Mouse (Mus musculus): Measurements from ENCODE around the gene Bpnt1.

Gene Bpnt1

DNA sequence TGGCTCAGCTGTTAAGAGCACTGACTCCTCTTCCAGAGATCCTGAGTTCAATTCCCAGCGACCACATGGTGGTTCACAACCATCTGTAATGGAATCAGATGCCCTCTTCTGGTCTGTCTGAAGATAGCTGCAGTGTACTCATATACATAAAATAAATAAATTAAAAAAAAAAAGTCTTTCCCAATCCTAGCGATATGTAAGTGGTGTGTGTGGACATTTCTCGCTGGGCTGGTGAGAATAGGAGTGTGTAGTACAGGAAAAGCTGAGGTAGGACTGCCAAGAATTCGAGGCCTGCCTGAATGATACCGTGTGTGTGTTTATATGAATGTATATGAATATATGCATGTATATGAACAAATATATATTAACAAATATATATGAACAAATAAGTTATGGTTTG, 585 bp upstream of the Bpnt1 start:
- no peak for DNase-seq (ENCODE audit: low spot score in 2 of 2)

DNA sequence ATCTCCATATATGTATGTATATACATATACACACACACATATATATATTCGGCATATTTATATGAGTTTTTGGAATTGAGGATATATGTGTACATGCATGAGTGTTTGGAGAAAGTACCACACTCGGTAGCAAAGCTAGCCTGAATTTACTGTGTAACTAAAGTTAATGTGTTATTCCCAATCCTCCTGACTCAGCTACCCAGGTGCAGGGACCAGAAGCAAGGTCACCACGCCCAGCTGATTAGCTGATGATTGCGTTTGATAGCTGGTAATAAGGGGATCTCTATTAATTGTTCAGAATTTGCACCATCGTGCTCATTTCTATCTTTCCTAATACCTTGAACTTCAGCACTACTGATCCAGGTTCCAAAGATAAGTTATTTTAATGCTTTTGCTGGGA, 1.7 kb downstream of the Bpnt1 start:
- no peak for DNase-seq (ENCODE audit: low spot score in 2 of 2)

- DNase-seq (ENCODE audit: low spot score in 2 of 2): no peak
These were observed 2.2 kb downstream of the Bpnt1 start for GRCm38 (mm10) chr1:185334136-185334535.

GRCm38 (mm10) chr1:185335231-185335765, 3.3 kb downstream of the Bpnt1 start:
- no peak for DNase-seq (ENCODE audit: low spot score in 2 of 2)

- no peak for DNase-seq (ENCODE audit: low spot score in 2 of 2)
These were observed 4.6 kb downstream of the Bpnt1 start for GRCm38 (mm10) chr1:185336535-185336934.

DNA sequence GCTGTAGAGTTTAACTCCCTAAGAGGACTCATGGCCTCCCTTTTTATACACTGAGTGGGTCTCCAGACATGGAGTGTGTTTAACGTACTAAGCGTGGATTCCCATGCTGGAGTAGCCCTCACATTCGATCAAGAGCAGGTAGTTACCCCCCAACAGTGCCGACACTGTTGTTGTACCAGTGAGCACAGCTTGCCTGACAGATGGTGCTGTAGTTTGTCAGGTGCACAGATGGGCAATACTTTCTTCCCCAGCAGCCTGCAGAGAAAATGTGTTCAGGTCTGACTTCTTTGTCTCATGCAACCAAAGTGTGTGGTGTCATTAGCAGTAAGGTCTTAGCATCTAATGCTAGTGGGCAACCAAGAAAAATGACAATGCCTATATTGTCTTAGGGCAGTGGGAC, 10.5 kb downstream of the Bpnt1 start:
- no peak for DNase-seq (ENCODE audit: low spot score in 2 of 2)

- no peak for DNase-seq (ENCODE audit: low spot score in 2 of 2)
These were observed 11.5 kb downstream of the Bpnt1 start for GRCm38 (mm10) chr1:185343422-185343821.

GRCm38 (mm10) chr1:185346188-185346587, 14.2 kb downstream of the Bpnt1 start:
- DNase-seq (ENCODE audit: low spot score in 2 of 2): no peak

DNA sequence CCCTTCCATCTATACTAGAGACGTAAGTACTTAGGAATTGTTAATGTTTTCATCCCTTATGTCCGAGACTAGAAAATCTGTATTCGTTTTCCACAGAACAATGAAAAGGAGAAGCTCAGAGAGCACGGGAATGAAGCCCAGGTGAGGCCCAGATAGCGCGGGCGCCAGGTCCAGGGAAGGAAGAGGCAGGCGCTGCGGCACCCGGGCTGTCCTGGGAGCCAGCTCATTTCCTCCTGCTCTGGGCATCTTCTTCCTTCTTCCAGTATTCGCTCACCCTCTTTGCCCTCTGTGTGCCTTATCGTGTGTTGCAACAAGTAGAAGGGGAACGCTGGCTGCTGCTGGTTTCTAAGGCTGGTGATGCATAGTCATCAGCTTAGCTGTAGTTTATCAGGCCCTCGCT, 17.8 kb downstream of the Bpnt1 start:
- no peak for DNase-seq (ENCODE audit: low spot score in 2 of 2)

DNA sequence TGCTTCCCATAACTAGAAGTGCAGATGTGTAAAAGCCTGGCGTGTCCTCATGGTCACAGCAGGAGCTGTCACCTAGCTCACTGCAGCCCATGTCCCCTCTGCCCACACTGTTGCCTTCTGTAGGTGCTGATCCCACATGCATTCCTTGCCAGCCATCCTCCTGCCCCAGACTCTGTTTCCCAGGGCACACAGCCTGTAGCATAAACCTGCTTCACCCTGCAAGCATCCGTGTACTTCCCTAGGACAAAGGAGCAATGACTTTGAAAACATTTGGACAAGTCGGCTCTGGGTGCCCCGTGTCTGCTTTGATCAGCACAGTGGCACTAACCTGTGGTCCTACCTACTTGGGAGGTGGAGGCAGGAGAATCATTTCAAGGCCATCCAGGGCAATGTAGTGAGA, 18.7 kb downstream of the Bpnt1 start:
- DNase-seq (ENCODE audit: low spot score in 2 of 2): no peak

- no peak for DNase-seq (ENCODE audit: low spot score in 2 of 2)
These were observed 20.2 kb downstream of the Bpnt1 start for GRCm38 (mm10) chr1:185352151-185352550.

DNA sequence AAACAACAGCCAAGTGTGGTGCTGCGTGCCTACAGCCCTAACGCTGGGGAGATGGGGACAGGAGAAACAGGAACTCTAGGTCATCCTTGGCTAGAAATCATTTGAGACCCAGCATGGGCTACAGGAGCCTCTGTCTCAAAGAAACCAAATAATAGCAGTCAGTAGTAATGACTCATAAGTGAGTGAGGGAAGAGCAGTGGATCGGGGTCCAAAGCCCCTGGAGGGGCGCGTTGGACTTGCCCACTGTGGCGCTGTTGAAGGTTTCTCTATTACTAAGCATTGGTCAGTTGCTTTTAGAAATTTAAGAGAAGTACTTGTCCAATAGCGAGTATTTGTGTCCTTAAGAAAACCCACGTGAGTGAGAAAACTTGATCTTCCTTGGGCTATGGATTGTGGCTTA, 21.4 kb downstream of the Bpnt1 start:
- DNase-seq (ENCODE audit: low spot score in 2 of 2): no peak

DNA sequence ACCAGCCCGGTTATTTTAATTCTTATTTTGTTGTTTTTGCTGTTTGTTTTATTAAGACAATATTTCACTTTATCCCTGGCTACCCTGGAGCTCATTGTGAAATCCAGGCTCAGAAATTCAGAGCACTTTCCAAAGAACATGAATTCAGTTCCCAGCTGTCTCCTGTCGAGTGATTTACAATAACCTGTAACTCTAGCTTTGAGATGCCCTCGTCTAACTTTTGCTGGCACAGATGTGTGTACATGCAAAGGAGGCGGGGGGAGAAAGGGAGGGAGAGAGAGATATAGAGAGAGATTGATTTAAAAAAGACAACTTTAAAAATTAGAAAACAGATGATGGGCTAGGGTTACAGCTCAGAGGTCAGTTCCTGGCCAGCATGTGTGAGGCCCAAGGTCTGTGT, 22.8 kb downstream of the Bpnt1 start:
- no peak for DNase-seq (ENCODE audit: low spot score in 2 of 2)

GRCm38 (mm10) chr1:185356246-185356645, 24.3 kb downstream of the Bpnt1 start:
- DNase-seq (ENCODE audit: low spot score in 2 of 2): no peak

DNA sequence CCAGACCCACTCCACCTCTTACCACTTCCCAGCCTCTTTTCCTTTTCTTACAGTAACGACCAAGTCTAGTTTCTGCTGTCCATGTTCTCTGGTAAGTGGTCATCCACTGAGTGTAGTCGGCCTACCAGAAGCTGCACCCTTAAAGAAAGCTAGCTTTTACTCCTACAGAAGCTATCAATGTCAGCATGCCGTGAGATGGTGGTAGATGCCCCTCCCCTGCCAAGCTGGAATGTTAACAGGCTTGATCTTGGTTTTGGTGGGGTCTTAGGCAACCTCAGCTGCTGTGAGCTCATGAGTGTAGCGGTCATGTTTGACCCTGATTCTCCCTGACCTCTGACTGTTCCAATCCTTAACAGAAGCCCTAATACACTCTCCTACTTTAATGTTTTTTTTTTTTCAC, 26.3 kb downstream of the Bpnt1 start:
- DNase-seq (ENCODE audit: low spot score in 2 of 2): no peak

- peak; percentile 99 to 100 for DNase-seq (ENCODE audit: low spot score in 2 of 2)
These were observed 30.9 kb downstream of the Bpnt1 start, which contains the start of gene Eprs for GRCm38 (mm10) chr1:185362677-185363520. Eprs (plus strand) TSS chr1:185363044.

- DNase-seq (ENCODE audit: low spot score in 2 of 2): peak; percentile 60 to 76
These were observed 31.7 kb downstream of the Bpnt1 start for GRCm38 (mm10) chr1:185363526-185364182.

DNA sequence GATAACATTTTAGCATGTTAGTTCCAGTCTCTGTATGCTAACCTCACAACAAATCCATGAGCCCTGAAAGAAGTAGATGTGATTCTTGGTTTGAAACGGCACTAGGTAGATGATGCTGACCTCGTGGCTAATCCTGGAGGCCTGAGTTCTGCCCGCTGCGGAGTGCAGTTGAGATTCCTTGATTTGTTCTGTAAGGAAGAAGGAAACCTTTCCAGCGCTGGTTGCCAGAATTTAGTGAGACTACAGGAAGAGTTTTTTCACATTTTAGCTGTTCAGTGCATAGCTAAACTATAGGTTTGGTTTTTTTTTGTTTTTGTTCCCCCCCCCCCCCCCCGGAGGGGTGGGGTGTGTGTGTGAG, 32.2 kb downstream of the Bpnt1 start:
- no peak for DNase-seq (ENCODE audit: low spot score in 2 of 2)

DNA sequence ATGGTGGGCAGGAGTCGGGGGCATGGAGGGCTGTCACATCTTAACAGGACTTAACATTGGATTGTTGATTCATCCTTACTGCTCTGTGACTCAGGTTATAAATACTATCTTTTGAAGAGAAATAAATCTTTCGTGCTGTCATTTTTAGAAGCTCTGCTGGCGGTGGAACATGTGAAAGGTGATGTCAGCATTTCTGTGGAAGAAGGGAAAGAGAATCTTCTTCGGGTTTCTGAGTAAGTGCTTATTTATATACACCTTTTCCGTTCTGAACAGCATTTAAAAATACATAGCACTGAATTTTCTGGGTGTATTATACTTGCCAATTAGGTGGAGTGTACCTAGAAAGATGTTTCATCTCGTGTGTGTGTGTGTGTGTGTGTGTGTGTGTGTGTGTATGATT, 35.4 kb downstream of the Bpnt1 start:
- no peak for DNase-seq (ENCODE audit: low spot score in 2 of 2)

DNA sequence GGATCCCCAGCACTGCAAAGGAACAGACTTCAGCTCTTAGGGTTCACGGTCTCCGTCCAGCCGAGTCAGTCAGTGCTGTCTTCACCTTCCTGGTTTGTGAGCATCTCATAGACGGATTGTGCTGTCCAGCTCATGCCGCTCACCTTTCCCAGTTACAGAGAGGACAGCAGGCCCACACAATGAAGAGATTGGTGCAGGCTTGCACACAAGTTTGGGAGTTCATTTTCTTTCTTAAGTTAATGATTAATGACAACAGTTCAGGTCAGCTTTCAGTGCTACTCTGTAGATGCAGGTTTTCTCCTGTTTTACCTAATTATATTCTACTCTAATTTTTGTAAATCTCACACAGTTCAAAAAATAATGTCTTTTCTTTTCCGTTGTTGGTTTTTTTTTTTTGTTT, 38.0 kb downstream of the Bpnt1 start:
- no peak for DNase-seq (ENCODE audit: low spot score in 2 of 2)

- no peak for DNase-seq (ENCODE audit: low spot score in 2 of 2)
These were observed 44.4 kb downstream of the Bpnt1 start for GRCm38 (mm10) chr1:185376390-185376789.

DNA sequence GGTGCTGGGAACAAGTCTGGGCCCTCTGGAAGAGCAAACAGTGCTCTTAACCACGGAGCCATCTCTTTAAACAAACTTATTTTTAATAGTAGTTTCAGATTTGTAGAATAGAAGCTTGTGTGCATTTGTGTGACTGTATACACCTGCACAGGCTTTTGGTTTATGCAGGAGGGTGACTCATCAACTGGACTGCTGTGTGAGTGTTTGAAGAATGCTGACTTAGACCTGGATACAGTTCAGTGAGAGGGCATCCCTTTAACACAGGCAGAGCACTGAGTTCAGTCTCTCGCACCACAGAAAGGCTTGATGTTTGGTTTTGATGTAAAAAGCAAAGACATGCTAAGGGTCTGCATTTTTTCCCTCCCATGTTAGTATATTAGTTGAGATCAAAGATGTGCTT, 45.5 kb downstream of the Bpnt1 start:
- DNase-seq (ENCODE audit: low spot score in 2 of 2): no peak

- DNase-seq (ENCODE audit: low spot score in 2 of 2): no peak
These were observed 69.7 kb downstream of the Bpnt1 start for GRCm38 (mm10) chr1:185401615-185402014.

Measured in right cerebral cortex, postnatal 10 days (tissue).